Mouse (Mus musculus) forebrain, embryonic 11.5 days (tissue): ENCODE data around the gene Zmym1. TPM values are rescaled to one million over a fixed set of nuclear protein-coding genes. Genes with fewer than 3 reads are reported as not detected.
A peak's percentile ranks its signal among the peaks of the same experiment; 100 is the strongest.
"Not testable (repeated sequence)": the region's sequence is repeated elsewhere in the genome, so short reads cannot be mapped to it uniquely, and the experiment has no call there.

Experiments
- ATAC-seq: fragments of 200-750 bp; cut with Nextera tagmentation; replicated peaks from 2 replicates; pipeline ENCODE4 v1.8.0; 2017; ENCODE audit warnings: moderate TSS enrichment; ENCODE audit not compliant: low FRiP score
- DNase-seq: peaks from one replicate; pipeline ENCODE4 v3.0.0-alpha.2; 2017; ENCODE audit warnings: low spot score
- H3K27ac ChIP-seq: fragments of 300-500 bp; sonication (generic); 2 replicates; pipeline ENCODE4 v1.5.1; 2014; ENCODE audit warnings: low read depth, low read length
- H3K27me3 ChIP-seq: fragments of 300-500 bp; sonication (generic); 2 replicates; pipeline ENCODE4 v1.6.1; 2014; ENCODE audit warnings: mild to moderate bottlenecking, low read length, mixed read lengths; ENCODE audit not compliant: control insufficient read depth, insufficient read depth
- H3K36me3 ChIP-seq: fragments of 300-500 bp; sonication (generic); 2 replicates; pipeline ENCODE4 v1.6.1; 2014; ENCODE audit warnings: mild to moderate bottlenecking, low read length, moderate library complexity, mixed read lengths; ENCODE audit not compliant: control insufficient read depth, insufficient read depth
- H3K4me1 ChIP-seq: fragments of 300-500 bp; sonication (generic); replicated peaks from 2 replicates; pipeline ENCODE4 v1.6.1; 2014; ENCODE audit warnings: low read length, mixed read lengths; ENCODE audit not compliant: control insufficient read depth, insufficient read depth
- H3K4me2 ChIP-seq: fragments of 300-500 bp; sonication (generic); 2 replicates; pipeline ENCODE4 v1.6.1; 2014; ENCODE audit warnings: low read depth, mild to moderate bottlenecking, low read length, moderate library complexity, mixed read lengths; ENCODE audit not compliant: severe bottlenecking
- H3K4me3 ChIP-seq: fragments of 300-500 bp; sonication (generic); 2 replicates; pipeline ENCODE4 v1.5.1; 2014; ENCODE audit warnings: low read depth, low read length
- H3K9ac ChIP-seq: fragments of 300-500 bp; sonication (generic); 2 replicates; pipeline ENCODE4 v1.6.1; 2014; ENCODE audit warnings: low read length
- H3K9me3 ChIP-seq: fragments of 300-500 bp; sonication (generic); 2 replicates; pipeline ENCODE4 v1.6.1; 2016; ENCODE audit warnings: low read length, mixed read lengths; ENCODE audit not compliant: control insufficient read depth
- WGBS: fragments of 180-500 bp; shearing (Covaris S2); extraction: QIAGEN DNeasy Blood & Tissue Kit; methylation state at CpG from one replicate; pipeline ENCODE4 v1.1.7; 2014; 5-methylcytosine and 5-hydroxymethylcytosine counted together
- polyA plus RNA-seq: library from polyadenylated mRNA; unstranded; fragments of >200 nt; fragmentation: Nextera tagmentation; extraction: Ambion mirVana; gene quantifications from 2 replicates; pipeline ENCODE4 v1.2.1, GENCODE M21; 2014

Zmym1 gene
- polyA plus RNA-seq, 1 experiment from 2014 or later, result 37.3 TPM

- DNase-seq (peak; percentile 97), ATAC-seq (peak; percentile 98)
- Histone ChIP-seq H3K4me1 (peaks cover 7% of the 10 kb centered on the region; the same call in 1 of the 2 replicates), H3K9me3 (no peaks in the 10 kb centered on the region), H3K9ac (peak within 1 kb of the TSS; percentile 100), H3K27me3 (no peaks in the 10 kb centered on the region), H3K36me3 (peaks cover 1% of the 10 kb centered on the region; the same call in 1 of the 2 replicates), H3K4me2 (peak within 1 kb of the TSS; percentile 88), H3K4me3 (peak within 1 kb of the TSS; percentile 100), H3K27ac (peak within 1 kb of the TSS; percentile 95)
- WGBS, result under 1% methylated on average over 68 of the region's 87 CpGs
These were observed 39.6 kb downstream of the Zmym1 start, which contains the start of gene Sfpq for GRCm38 (mm10) chr4:127021151-127021945. Gene Sfpq (plus strand): TSS chr4:127021324.

GRCm38 (mm10) chr4:127020411-127021150, 40.4 kb downstream of the Zmym1 start:
- H3K27ac ChIP-seq, result peak overlapping the region; percentile 51; the same call in 1 of the 2 replicates
- no peaks in the 10 kb centered on the region for H3K27me3 ChIP-seq
- peaks cover 5% of the 10 kb centered on the region; the same call in 1 of the 2 replicates for H3K4me1 ChIP-seq
- H3K4me2 ChIP-seq, result peak overlapping the region; percentile 54
- no peaks in the 10 kb centered on the region; the same call in 1 of the 2 replicates for H3K36me3 ChIP-seq
- WGBS, result 13% methylated on average over 13 of the region's 13 CpGs
- peak overlapping the region; percentile 29; the same call in 1 of the 2 replicates for H3K9ac ChIP-seq
- H3K4me3 ChIP-seq, result peak overlapping the region; percentile 100
- DNase-seq (no peak), ATAC-seq (no peak; the same call in 1 of the 2 replicates)
- no peaks in the 10 kb centered on the region for H3K9me3 ChIP-seq

DNA sequence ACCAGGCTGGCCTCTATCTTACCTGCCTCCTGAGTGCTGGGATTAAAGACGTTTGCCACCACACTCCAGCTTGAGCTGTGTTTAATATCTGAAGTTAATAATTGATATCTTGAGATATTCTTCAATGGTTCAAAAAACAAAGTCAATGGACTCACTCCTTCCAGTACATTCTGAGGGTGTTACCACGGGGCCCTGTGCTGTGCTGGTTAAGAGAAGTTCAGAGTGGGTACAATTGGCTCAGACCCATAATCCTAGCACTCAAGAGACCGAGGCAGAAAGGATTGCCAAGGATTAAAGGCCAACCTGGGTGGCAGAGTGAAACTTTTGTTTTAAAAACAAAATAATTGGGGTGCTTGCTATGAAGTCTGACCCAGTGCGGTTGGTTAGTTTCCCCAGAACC, 44.6 kb downstream of the Zmym1 start:
- 80% methylated on average over 4 of the region's 4 CpGs for WGBS
- H3K9me3 ChIP-seq, result no peaks in the 10 kb centered on the region
- H3K27me3 ChIP-seq, result no peaks in the 10 kb centered on the region
- no peaks in the 10 kb centered on the region for H3K4me1 ChIP-seq
- H3K4me2 ChIP-seq, result no peak overlapping the region
- no peak overlapping the region for H3K9ac ChIP-seq
- DNase-seq (no peak), ATAC-seq (no peak)
- H3K36me3 ChIP-seq, result no peaks in the 10 kb centered on the region
- no peak overlapping the region for H3K4me3 ChIP-seq
- H3K27ac ChIP-seq, result no peak overlapping the region

DNA sequence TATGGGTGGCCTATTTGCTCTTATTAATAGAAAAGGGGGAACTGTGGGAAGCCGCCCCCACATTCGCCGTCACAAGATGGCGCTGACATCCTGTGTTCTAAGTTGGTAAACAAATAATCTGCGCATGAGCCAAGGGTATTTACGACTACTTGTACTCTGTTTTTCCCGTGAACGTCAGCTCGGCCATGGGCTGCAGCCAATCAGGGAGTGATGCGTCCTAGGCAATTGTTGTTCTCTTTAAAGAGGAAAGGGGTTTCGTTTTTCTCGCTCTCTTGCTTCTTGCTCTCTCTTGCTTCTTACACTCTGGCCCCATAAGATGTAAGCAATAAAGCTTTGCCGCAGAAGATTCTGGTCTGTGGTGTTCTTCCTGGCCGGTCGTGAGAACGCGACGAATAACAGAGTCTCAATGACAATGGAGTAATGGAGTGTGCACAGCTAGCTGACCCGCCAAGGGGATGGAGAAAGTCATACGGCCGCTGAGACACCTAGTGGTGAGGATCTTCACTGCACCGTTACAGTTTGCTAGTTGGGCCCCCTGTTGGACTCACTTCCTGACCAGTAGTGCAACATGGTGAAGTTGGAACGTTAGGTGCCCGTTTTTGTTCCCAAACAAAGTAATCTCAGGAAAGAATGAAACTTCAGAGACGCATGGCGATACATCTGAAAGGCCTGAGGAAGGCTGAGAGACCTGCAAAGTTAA, 45.5 kb downstream of the Zmym1 start:
- H3K9me3 ChIP-seq, H3K27ac ChIP-seq, H3K27me3 ChIP-seq, H3K4me1 ChIP-seq, H3K36me3 ChIP-seq, H3K9ac ChIP-seq: not testable (repeated sequence)
- peak overlapping the region; percentile 5; the same call in 1 of the 2 replicates for H3K4me2 ChIP-seq
- DNase-seq (peak; percentile 90), ATAC-seq (peak; percentile 86)
- 11% methylated on average over 14 of the region's 26 CpGs for WGBS
- peak overlapping the region; percentile 26 for H3K4me3 ChIP-seq

DNA sequence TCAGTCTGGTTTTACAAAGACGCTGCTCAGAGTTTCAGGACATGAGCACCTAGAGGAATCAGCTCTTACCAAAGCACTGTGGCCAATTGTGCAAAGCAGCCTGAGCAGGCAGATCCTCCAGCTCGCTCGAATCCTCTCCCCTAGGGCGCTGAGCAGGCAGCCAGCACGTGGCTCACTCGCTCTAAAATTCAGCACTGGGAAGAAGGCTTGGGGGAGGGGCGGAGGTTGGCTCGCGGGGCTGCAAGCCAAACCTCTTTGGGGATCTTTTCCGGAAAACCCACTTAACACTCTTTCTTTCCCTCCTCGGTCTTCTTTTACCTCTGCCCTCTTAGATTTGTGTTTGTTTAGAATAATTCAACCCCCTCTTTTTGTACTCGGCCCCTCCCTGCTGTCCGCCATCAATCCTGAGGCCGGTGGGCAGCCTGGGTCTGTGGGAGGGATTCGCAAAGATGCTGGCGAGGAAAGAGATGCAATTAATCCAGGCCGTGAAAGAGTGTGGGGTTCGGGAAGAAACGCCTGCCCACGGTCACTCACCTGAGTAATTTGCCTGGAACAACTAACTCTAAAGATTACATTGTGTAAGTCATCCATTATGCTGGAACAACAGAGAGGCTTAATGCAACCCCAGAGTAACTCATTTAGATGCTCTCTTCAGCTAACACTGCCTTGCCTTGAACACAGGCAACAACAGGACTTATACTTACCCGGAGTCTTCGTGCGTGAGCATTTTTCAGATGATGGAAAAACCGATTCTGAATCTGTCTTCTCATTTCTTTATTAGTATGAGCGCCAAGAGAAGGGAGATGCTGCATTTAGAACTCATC, 55.6 kb downstream of the Zmym1 start:
- Histone ChIP-seq H3K4me3 (peak overlapping the region; percentile 19; the same call in 1 of the 2 replicates), H3K36me3 (no peaks in the 10 kb centered on the region), H3K27ac (no peak overlapping the region), H3K4me2 (peak overlapping the region; percentile 41), H3K27me3 (no peaks in the 10 kb centered on the region), H3K4me1 (peaks cover 8% of the 10 kb centered on the region; the same call in 1 of the 2 replicates), H3K9ac (peak overlapping the region; percentile 52), H3K9me3 (no peaks in the 10 kb centered on the region)
- ATAC-seq (peak; percentile 74), DNase-seq (peak; percentile 86)
- WGBS, result 13% methylated on average over 25 of the region's 25 CpGs

DNA sequence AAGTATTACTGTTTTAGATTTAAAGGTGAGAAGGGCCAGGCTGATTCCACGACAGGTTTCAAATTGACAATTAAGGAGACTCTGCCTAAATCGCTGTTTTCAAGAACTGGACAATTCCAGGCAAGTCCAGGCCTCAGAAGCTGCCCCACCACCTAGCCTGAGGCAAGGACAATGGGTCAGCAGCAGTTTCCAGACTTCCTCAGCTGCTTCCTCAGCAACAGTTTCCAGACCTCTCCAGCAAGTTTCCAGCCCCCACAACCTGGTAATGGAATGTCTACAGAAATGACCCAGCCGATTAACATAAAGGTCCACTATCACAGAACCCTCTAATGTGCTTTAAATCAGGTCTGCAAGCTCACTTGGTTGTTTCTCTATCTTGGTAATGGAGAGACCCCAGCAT, 56.6 kb downstream of the Zmym1 start:
- Histone ChIP-seq H3K9me3 (no peaks in the 10 kb centered on the region), H3K27me3 (no peaks in the 10 kb centered on the region), H3K4me1 (peaks cover 8% of the 10 kb centered on the region; the same call in 1 of the 2 replicates), H3K9ac (no peak overlapping the region), H3K4me2 (no peak overlapping the region), H3K27ac (no peak overlapping the region), H3K36me3 (no peaks in the 10 kb centered on the region), H3K4me3 (no peak overlapping the region)
- WGBS, result 73% methylated on average over 3 of the region's 3 CpGs
- no peak for ATAC-seq
- DNase-seq, result no peak

- H3K4me2 ChIP-seq, result no peak overlapping the region
- no peak overlapping the region for H3K4me3 ChIP-seq
- H3K4me1 ChIP-seq, result peaks cover 8% of the 10 kb centered on the region; the same call in 1 of the 2 replicates
- no peak overlapping the region for H3K27ac ChIP-seq
- DNase-seq (no peak), ATAC-seq (peak; percentile 27; the same call in 1 of the 2 replicates)
- H3K9ac ChIP-seq, result no peak overlapping the region
- no peaks in the 10 kb centered on the region for H3K36me3 ChIP-seq
- H3K27me3 ChIP-seq, result no peaks in the 10 kb centered on the region
- H3K9me3 ChIP-seq, result no peaks in the 10 kb centered on the region
- 31% methylated on average over 8 of the region's 8 CpGs for whole genome bisulfite sequencing
These were observed 60.3 kb downstream of the Zmym1 start for GRCm38 (mm10) chr4:127000601-127001105.
